Mouse (Mus musculus): ENCODE results near the gene Scnn1g.

- TF ChIP-seq POLR2A (IDR thresholded peaks at IDR 0.05; ENCODE audit: low read depth, low read length) (no peak), CTCF (conservative IDR thresholded peaks at IDR 0.05; ENCODE audit: insufficient read depth, insufficient read length, low read depth, low read length) (no peak)
These were observed 17.2 kb upstream of the Scnn1g start for GRCm38 (mm10) chr7:121717031-121717430.
